Mouse (Mus musculus): Measurements from ENCODE around the gene Kiss1.

Kiss1 gene

GRCm38 (mm10) chr1:133321267-133321925, at the start of gene Kiss1:
Gene Kiss1 (plus strand): TSS chr1:133321875.
- DNase-seq (ENCODE audit: low read depth, low spot score): no peak

GRCm38 (mm10) chr1:133274163-133274562, 47.5 kb upstream of the Kiss1 start:
- DNase-seq (ENCODE audit: low read depth, low spot score): no peak

- DNase-seq (ENCODE audit: low read depth, low spot score): no peak
Observed at GRCm38 (mm10) chr1:133276983-133277382, 44.7 kb upstream of the Kiss1 start.

GRCm38 (mm10) chr1:133278539-133278938, 43.1 kb upstream of the Kiss1 start:
- DNase-seq (ENCODE audit: low read depth, low spot score): no peak

- no peak for DNase-seq (ENCODE audit: low read depth, low spot score)
Observed at GRCm38 (mm10) chr1:133278946-133279631, 42.6 kb upstream of the Kiss1 start.

- DNase-seq (ENCODE audit: low read depth, low spot score): no peak
Observed at GRCm38 (mm10) chr1:133279632-133280093, 42.0 kb upstream of the Kiss1 start.

- DNase-seq (ENCODE audit: low read depth, low spot score): no peak
Observed at GRCm38 (mm10) chr1:133280537-133280936, 41.1 kb upstream of the Kiss1 start.

- DNase-seq (ENCODE audit: low read depth, low spot score): no peak
Observed at GRCm38 (mm10) chr1:133285907-133286306, 35.8 kb upstream of the Kiss1 start.

GRCm38 (mm10) chr1:133287051-133287450, 34.6 kb upstream of the Kiss1 start:
- no peak for DNase-seq (ENCODE audit: low read depth, low spot score)

GRCm38 (mm10) chr1:133287880-133288279, 33.8 kb upstream of the Kiss1 start:
- no peak for DNase-seq (ENCODE audit: low read depth, low spot score)

GRCm38 (mm10) chr1:133291888-133292287, 29.8 kb upstream of the Kiss1 start:
- no peak for DNase-seq (ENCODE audit: low read depth, low spot score)

- DNase-seq (ENCODE audit: low read depth, low spot score): no peak
Observed at GRCm38 (mm10) chr1:133292608-133293007, 29.1 kb upstream of the Kiss1 start.

GRCm38 (mm10) chr1:133296376-133296775, 25.3 kb upstream of the Kiss1 start:
- DNase-seq (ENCODE audit: low read depth, low spot score): no peak

- DNase-seq (ENCODE audit: low read depth, low spot score): no peak
Observed at GRCm38 (mm10) chr1:133298816-133299215, 22.9 kb upstream of the Kiss1 start.

- DNase-seq (ENCODE audit: low read depth, low spot score): no peak
Observed at GRCm38 (mm10) chr1:133302540-133302939, 19.1 kb upstream of the Kiss1 start.

- DNase-seq (ENCODE audit: low read depth, low spot score): no peak
Observed at GRCm38 (mm10) chr1:133306842-133307241, 14.8 kb upstream of the Kiss1 start.

- DNase-seq (ENCODE audit: low read depth, low spot score): no peak
Observed at GRCm38 (mm10) chr1:133307318-133307717, 14.4 kb upstream of the Kiss1 start.

GRCm38 (mm10) chr1:133309652-133310267, 11.9 kb upstream of the Kiss1 start, which contains the start of gene Golt1a:
Gene Golt1a (plus strand): TSS chr1:133309800.
- DNase-seq (ENCODE audit: low read depth, low spot score): no peak

GRCm38 (mm10) chr1:133311240-133311639, 10.4 kb upstream of the Kiss1 start:
- no peak for DNase-seq (ENCODE audit: low read depth, low spot score)

- peak; percentile 47 for DNase-seq (ENCODE audit: low read depth, low spot score)
Observed at GRCm38 (mm10) chr1:133311946-133312345, 9.7 kb upstream of the Kiss1 start.

GRCm38 (mm10) chr1:133314364-133314763, 7.3 kb upstream of the Kiss1 start:
- DNase-seq (ENCODE audit: low read depth, low spot score): no peak

GRCm38 (mm10) chr1:133315775-133316174, 5.9 kb upstream of the Kiss1 start:
- no peak for DNase-seq (ENCODE audit: low read depth, low spot score)

- DNase-seq (ENCODE audit: low read depth, low spot score): no peak
Observed at GRCm38 (mm10) chr1:133316577-133316976, 5.1 kb upstream of the Kiss1 start.

Data from brain, embryonic 18.5 days (tissue).